Mouse (Mus musculus): ENCODE data around the gene Mttp. TPM values are rescaled to one million over a fixed set of nuclear protein-coding genes. Genes with fewer than 3 reads are reported as not detected.

Gene Mttp
- total RNA-seq, 2 experiments from 2014 or later: 8.4 to 9.0 TPM

GRCm38 (mm10) chr3:138095718-138096117 lies 49.0 kb downstream of the Mttp start:
- intact Hi-C loops (cut with DNase I): loop anchor here (2.0 kb wide), 1 partner anchor 21 kb away; no protein-coding TSS in a partner anchor
- peak in 1 of 2 experiments; percentile 20 for DNase-seq

- peak; percentile 15 to 42 for DNase-seq
- intact Hi-C loops (cut with DNase I): no loop called here
Measured at GRCm38 (mm10) chr3:138095301-138095700, 49.5 kb downstream of the Mttp start.

- no peak for DNase-seq
- intact Hi-C loops (cut with DNase I): no loop called here
Measured at GRCm38 (mm10) chr3:138083896-138084295, 60.9 kb downstream of the Mttp start.

GRCm38 (mm10) chr3:138083073-138083637 lies 61.6 kb downstream of the Mttp start:
- peak; percentile 52 to 68 for DNase-seq
- intact Hi-C loops (cut with DNase I): no loop called here

DNA sequence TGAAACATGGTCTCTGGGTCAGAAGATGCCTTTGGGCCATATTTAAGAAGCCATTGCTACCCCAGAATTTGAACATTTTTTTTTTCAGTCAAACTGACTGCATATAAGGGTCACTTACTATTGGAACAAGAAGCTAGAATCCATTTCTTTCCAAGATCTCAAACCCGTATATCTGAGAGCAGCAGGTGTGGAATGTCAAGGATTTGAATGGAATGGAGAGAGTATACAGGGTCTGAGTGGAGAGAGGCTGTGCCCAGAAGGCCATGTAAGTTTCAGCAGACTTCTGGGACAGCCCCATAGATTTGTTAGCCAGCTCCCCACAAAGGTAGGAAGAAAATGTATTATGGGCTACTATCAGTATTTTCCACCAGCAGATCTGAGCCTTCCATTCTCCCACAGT lies 66.1 kb downstream of the Mttp start:
- intact Hi-C loops (cut with DNase I): no loop called here
- no peak for DNase-seq

DNA sequence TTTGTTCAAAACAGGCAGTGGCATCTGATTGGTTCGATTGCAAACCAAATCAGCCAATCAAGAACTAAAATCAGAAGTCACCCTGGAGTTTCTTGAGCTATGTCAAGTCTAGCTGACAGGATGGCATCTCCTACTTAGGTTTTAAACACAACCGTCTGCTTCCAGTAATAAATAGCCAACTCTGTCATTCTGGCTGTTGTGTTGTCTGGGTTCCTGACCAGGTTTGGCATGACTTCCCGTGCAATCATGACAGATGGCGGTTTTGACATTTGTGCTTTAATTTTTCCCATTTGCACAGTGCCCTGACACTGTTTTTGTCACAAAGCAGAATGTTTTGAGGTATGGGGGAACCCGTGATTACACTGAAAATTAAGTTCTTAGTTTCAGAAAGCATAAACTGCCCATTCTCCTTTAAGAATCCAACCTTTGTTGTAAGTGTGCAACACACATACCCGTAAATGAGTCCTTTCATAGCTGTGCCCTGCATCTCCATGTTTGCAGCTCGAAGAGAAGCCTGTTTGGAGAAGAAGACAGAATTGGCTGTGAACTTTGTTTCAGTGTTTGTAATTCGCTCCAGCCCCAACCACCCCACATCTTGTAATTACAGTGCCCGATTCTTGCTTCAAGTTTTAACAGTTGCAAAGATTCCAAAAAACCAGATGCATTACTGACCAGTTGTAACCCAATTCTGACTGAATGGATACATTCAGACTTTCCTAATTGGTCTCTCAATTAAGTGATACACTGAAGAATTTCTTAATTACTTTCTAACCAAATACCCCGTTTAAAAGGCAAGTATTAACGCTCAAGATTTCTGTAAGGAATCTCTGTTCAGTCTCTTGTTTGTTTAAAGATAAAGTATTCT lies 67.1 kb downstream of the Mttp start:
- intact Hi-C loops (cut with DNase I): no loop called here

DNA sequence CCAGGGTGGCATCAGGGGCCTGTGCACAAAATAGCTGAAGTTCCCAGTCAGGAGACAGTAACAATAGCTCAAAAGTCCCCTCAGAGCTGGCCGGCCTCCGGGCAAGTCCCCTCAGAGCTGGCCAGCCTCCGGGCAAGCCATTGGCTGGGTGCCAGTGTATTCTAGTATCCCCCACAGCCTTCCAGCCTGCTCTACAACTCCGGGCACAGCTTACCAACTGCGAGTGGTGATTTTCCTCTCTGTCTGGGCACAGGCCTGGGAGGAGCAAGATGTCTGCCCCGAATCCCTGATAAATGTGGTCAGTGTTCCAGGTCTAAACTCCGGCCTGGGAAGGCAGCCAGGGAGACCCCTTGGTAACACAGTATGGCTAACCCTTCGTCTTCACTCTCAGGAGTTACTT lies 69.6 kb downstream of the Mttp start:
- intact Hi-C loops (cut with DNase I): loop anchor here (2.0 kb wide), 1 partner anchor 22 kb away; no protein-coding TSS in a partner anchor
- DNase-seq: peak; percentile 72 to 77

More for the DNA sequence above, 67.1 kb downstream of the Mttp start:
- no peak for DNase-seq

DNA sequence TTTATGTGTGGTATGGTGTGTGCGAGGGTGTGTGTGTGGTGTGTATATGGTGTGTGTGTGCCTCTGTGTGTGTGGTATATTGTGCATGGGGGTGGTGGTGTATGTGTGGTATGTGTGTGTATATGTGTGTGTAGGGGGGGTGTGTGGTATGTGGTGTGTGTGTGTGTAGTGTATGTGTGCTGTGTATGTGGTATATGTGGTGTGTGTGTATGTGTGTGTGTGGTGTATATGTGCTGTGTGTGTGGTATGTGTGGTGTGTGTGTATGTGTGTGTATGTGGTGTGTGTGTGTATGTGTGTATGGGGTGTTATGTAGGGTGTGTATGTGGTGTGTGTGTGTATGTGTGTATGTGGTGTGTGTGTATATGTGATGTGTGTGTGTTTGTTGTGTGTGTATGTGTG lies 70.6 kb downstream of the Mttp start:
- DNase-seq: no peak
- intact Hi-C loops (cut with DNase I): loop anchor here (2.0 kb wide), 1 partner anchor 23 kb away; no protein-coding TSS in a partner anchor

DNA sequence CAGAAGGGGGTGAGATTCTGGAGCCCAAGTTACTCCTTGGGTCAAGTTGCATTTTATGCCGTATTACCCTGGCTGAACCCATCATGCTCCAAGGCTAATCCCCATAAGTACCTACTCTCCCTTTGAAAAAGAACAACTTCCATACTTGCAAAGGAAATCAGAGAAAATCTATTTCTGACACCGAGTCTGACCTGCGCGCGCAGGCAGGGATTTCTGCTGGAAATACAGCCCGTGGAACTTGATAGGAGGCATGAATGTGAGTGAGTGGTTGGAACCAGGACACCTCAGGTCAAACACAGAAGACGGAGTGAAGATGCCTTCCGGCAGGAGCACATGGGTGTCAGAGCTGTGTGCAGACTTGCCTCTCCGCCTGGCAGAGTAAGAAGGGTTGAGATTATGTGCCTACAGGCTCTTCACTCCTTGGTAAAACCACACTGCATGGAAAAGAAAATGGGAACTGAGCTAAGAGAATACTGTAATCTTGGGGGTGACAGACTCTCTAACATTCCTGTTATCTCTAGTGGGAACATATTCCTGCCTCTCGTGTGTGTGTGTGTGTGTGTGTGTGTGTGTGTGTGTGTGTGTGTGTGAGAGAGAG lies 73.2 kb downstream of the Mttp start:
- intact Hi-C loops (cut with DNase I): no loop called here
- no peak for DNase-seq

DNA sequence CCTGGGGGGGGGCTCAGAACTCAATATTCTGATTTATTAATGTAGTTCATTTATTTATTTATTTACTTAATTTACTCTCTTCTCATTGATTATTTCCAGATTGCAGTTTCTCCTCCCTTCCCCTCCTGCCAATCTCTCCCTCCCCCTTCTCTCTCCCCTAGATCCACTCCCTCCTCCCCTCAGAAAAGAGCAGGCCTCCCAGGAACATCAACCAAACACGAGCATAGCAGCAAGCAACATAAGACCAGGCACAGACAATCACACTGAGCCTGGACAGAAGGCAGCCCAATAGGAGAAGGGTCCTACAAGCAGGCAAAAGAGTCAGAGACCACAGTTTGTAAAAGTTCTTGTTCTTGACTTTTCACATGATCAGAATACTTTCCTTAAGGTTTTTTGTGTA lies 73.8 kb downstream of the Mttp start:
- no peak for DNase-seq
- intact Hi-C loops (cut with DNase I): no loop called here

DNA sequence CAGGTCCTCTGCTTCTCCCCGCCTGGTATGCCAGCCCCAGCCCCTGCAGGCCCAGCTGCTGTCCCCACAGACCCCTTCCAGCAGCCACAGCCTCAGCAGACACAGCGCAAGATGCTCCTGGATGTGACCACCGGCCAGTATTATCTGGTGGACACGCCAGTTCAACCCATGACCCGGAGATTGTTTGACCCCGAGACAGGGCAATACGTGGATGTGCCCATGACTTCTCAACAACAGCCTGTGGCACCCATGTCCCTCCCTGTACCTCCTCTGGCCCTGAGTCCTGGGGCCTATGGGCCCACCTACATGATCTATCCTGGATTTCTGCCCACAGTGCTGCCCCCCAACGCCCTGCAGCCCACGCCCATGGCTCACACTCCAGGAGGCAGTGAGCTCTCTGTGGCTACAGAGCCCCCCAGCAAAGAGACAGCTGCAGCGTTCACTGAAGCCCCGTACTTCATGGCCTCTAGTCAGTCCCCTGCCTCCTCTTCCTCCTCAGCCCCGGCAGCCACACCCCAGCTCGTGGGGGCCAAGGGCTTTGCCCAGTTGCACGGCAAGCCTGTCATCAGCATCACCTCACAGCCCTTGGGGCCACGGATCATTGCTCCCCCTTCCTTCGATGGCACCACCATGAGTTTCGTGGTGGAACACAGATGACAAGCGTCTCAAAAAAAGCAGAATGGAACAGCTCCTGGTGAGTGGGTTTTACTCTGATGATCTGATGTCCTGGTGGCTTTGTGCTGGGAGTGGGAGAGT lies 74.8 kb downstream of the Mttp start:
- intact Hi-C loops (cut with DNase I): loop anchor here (5.0 kb wide), 1 partner anchor 78 kb away; no protein-coding TSS in a partner anchor
- DNase-seq: peak in 1 of 2 experiments; percentile 38

GRCm38 (mm10) chr3:138068103-138068502 lies 76.7 kb downstream of the Mttp start:
- peak in 1 of 2 experiments; percentile 50 for DNase-seq
- intact Hi-C loops (cut with DNase I): loop anchor here (1.0 to 5.0 kb wide), 2 partner anchors 75 to 76 kb away; partner anchors contain the start of gene Trmt10a

DNA sequence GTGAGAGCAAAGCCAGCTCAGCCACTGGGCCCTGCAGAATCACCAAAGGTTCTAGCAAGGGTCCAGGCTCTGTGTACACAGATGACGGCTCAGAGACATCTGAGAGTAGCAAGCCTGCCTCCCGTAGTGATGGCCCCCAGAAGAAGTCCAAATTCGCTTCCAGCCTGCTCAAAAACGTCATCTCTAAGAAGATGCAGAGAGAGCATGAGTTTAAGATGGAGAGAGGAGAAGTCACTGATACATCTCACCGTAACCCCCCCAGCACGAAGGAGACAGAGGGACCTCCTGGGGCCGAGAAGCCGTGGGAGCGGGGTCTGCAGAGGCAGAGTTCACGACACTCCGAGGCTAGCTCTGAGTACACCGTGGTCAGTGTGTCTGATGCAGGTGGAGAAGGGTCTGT lies 77.5 kb downstream of the Mttp start, which contains the start of gene Gm5105:
Gene Gm5105, minus strand, starts transcription at position 101 of the 400 bp plus-strand sequence.
- no peak for DNase-seq
- intact Hi-C loops (cut with DNase I): loop anchor here (5.0 kb wide), 1 partner anchor 75 kb away; no protein-coding TSS in a partner anchor

DNA sequence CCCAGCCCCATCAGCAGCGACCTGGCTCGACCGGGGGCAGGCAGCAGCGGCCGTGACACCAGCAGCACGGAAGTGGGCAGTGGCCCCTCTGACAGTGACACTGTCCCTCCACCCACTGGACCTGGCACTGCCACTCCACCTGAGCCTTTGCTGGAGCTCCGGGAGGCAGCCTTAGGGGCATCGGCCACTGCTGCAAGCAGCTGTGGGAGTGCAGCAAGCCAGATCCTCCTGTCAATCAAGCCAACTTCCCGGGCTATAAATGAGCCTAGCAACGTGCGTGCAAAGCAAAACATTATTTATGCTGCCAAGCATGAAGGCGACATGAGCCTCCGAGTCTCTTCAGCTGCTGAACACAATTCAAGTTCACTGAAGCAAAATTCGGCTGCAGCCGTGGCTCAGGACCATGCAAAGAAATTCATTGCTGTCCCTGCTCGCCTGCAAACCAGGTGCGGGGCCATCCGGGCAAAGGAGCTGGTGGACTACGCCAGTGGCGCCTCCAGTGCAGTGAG lies 78.4 kb downstream of the Mttp start:
- DNase-seq: peak; percentile 62 to 72
- intact Hi-C loops (cut with DNase I): loop anchor here (5.0 kb wide), 1 partner anchor 74 kb away; no protein-coding TSS in a partner anchor

DNA sequence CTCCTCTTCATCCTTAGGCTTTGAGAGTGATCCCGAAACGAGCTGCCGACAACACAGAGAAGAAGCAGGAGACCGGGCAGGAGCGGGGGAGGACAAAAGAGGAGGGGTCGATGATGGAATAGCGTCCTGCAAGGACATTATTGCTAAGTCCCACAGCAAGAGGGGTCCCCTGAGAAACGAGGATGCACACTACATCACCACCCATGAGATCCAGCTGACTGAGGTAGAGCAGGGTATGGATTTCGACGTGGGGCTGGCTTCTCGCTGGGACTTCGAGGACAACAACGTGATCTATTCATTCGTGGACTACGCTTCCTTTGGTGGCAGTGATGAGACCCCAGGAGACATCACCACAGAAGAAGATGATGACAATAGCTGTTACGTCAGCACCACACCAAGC lies 78.8 kb downstream of the Mttp start:
- intact Hi-C loops (cut with DNase I): loop anchor here (5.0 kb wide), 1 partner anchor 74 kb away; no protein-coding TSS in a partner anchor
- DNase-seq: no peak

DNA sequence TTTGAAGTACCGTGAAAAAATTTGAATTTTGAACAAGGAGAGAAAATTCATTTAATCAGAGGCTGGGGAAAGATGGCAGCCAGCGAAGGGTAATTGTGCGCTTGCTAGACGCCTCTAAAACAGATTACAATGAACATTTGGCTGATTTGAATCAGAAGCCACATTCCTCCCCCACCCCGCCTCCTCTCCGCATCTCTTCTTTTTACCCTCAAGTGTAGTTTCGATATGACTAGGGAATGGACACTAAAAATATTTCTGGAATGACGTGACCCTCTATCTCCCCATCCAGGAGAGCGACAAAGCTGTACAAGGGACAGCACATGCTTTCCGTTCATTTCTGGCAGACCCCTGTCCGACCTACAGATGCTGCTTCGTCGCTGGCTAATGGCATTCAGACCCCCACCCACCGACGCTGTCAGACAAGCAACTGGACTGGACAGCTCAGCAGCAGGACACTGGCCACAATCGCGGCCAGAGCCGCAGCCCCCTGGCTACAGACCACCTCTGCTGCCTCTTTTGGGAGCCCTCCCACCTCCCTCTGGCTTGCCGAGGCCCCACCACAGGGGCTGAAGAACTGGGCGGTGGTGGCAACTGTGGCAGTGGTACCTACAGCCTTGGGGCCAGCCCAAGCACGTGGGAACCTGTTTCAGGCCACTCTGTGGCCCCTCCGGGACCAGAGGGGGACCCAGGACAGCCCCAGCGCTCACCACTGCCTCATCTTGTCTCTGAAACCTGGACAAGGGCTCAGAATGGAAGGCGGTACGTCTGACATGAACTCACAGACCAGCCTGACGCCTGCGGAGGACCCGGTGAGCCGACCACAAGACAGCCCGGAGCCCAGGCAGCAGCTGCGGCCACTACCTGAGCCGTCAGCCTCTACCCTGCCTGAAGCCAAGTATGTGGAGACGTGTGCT lies 79.8 kb downstream of the Mttp start, which contains the start of gene 1110002E22Rik:
Gene 1110002E22Rik, plus strand, starts transcription at position 321 of the 914 bp plus-strand sequence.
- intact Hi-C loops (cut with DNase I): loop anchor here (5.0 kb wide), 2 partner anchors 38 to 73 kb away; no protein-coding TSS in a partner anchor
- peak in 1 of 2 experiments; percentile 48 for DNase-seq

- peak; percentile 78 to 84 for DNase-seq
Measured at GRCm38 (mm10) chr3:138063731-138064329, 80.9 kb downstream of the Mttp start.

GRCm38 (mm10) chr3:138062673-138063072 lies 82.1 kb downstream of the Mttp start:
- DNase-seq: no peak
- intact Hi-C loops (cut with DNase I): loop anchor here (5.0 kb wide), 1 partner anchor 35 kb away; no protein-coding TSS in a partner anchor

More at GRCm38 (mm10) chr3:138063731-138064329, 80.9 kb downstream of the Mttp start:
- intact Hi-C loops (cut with DNase I): loop anchor here (5.0 kb wide), 1 partner anchor 37 kb away; no protein-coding TSS in a partner anchor

Data from heart, postnatal 10 days (tissue).